Mouse (Mus musculus) lung, postnatal 36 days (tissue): Measurements from ENCODE around the gene Tph1.

Source experiments
- DNase-seq: peaks from one replicate; pipeline ENCODE4 v3.0.0; 2022; ENCODE audit warnings: mixed read lengths

Gene Tph1

GRCm38 (mm10) chr7:46643172-46643571 lies 29.2 kb downstream of the Tph1 start:
- no peak for DNase-seq

GRCm38 (mm10) chr7:46640062-46640461 lies 32.3 kb downstream of the Tph1 start:
- no peak for DNase-seq

GRCm38 (mm10) chr7:46639692-46640031 lies 32.7 kb downstream of the Tph1 start, which contains the start of gene Sergef:
Sergef (minus strand) TSS chr7:46639807.
- peak; percentile 92 for DNase-seq

- DNase-seq, result no peak
These were observed 33.2 kb downstream of the Tph1 start for GRCm38 (mm10) chr7:46638889-46639691.

- DNase-seq, result no peak
These were observed 43.9 kb downstream of the Tph1 start for GRCm38 (mm10) chr7:46628375-46628975.

- DNase-seq, result no peak
These were observed 48.4 kb downstream of the Tph1 start for GRCm38 (mm10) chr7:46623979-46624378.

- no peak for DNase-seq
These were observed 53.8 kb downstream of the Tph1 start for GRCm38 (mm10) chr7:46618416-46619110.

- DNase-seq, result no peak
These were observed 55.8 kb downstream of the Tph1 start for GRCm38 (mm10) chr7:46616429-46617005.

GRCm38 (mm10) chr7:46615256-46615977 lies 56.9 kb downstream of the Tph1 start:
- peak; percentile 81 for DNase-seq

- DNase-seq, result peak; percentile 59
These were observed 58.1 kb downstream of the Tph1 start for GRCm38 (mm10) chr7:46614263-46614662.

GRCm38 (mm10) chr7:46613091-46613490 lies 59.2 kb downstream of the Tph1 start:
- peak; percentile 35 for DNase-seq

GRCm38 (mm10) chr7:46612421-46612937 lies 59.9 kb downstream of the Tph1 start:
- no peak for DNase-seq

- DNase-seq, result peak; percentile 83
These were observed 60.4 kb downstream of the Tph1 start for GRCm38 (mm10) chr7:46611970-46612369.

GRCm38 (mm10) chr7:46609317-46609716 lies 63.0 kb downstream of the Tph1 start:
- DNase-seq, result no peak

GRCm38 (mm10) chr7:46607428-46608055 lies 64.8 kb downstream of the Tph1 start:
- peak; percentile 76 for DNase-seq

GRCm38 (mm10) chr7:46607031-46607426 lies 65.3 kb downstream of the Tph1 start:
- peak; percentile 19 for DNase-seq

GRCm38 (mm10) chr7:46606391-46607030 lies 65.8 kb downstream of the Tph1 start:
- peak; percentile 80 for DNase-seq

- DNase-seq, result peak; percentile 50
These were observed 69.3 kb downstream of the Tph1 start for GRCm38 (mm10) chr7:46603051-46603450.

GRCm38 (mm10) chr7:46602079-46602478 lies 70.3 kb downstream of the Tph1 start:
- no peak for DNase-seq

GRCm38 (mm10) chr7:46601097-46601496 lies 71.2 kb downstream of the Tph1 start:
- DNase-seq, result no peak

GRCm38 (mm10) chr7:46597006-46597405 lies 75.3 kb downstream of the Tph1 start:
- DNase-seq, result no peak
